Mouse (Mus musculus) WW6 (cell line): ENCODE measurements around the gene Snrk.

Experiments
- DNase-seq: peaks from one replicate; pipeline ENCODE4 v3.0.0-alpha.2; 2013; ENCODE audit warnings: low read depth, low spot score

Gene Snrk

GRCm38 (mm10) chr9:122107701-122108375 lies 9.2 kb upstream of the Snrk start:
- no peak for DNase-seq

GRCm38 (mm10) chr9:122109553-122110225 lies 7.4 kb upstream of the Snrk start:
- DNase-seq: no peak

GRCm38 (mm10) chr9:122110508-122110907 lies 6.6 kb upstream of the Snrk start:
- DNase-seq: no peak

- no peak for DNase-seq
These were observed 6.1 kb upstream of the Snrk start for GRCm38 (mm10) chr9:122110921-122111320.

- no peak for DNase-seq
These were observed 1.5 kb upstream of the Snrk start for GRCm38 (mm10) chr9:122115552-122115951.

GRCm38 (mm10) chr9:122116359-122116758 lies 707 bp upstream of the Snrk start:
- DNase-seq: no peak

GRCm38 (mm10) chr9:122117692-122118529 lies 845 bp downstream of the Snrk start:
- no peak for DNase-seq

GRCm38 (mm10) chr9:122120089-122120488 lies 3.0 kb downstream of the Snrk start:
- no peak for DNase-seq

- DNase-seq: no peak
These were observed 5.0 kb downstream of the Snrk start for GRCm38 (mm10) chr9:122122113-122122512.

- DNase-seq: no peak
These were observed 6.1 kb downstream of the Snrk start for GRCm38 (mm10) chr9:122123181-122123580.

- no peak for DNase-seq
These were observed 8.7 kb downstream of the Snrk start for GRCm38 (mm10) chr9:122125723-122126290.

GRCm38 (mm10) chr9:122126790-122127189 lies 9.7 kb downstream of the Snrk start:
- DNase-seq: no peak

GRCm38 (mm10) chr9:122127271-122127785 lies 10.3 kb downstream of the Snrk start:
- no peak for DNase-seq

- DNase-seq: no peak
These were observed 11.6 kb downstream of the Snrk start for GRCm38 (mm10) chr9:122128686-122129085.

- DNase-seq: no peak
These were observed 13.6 kb downstream of the Snrk start for GRCm38 (mm10) chr9:122130666-122131065.

- no peak for DNase-seq
These were observed 15.1 kb downstream of the Snrk start for GRCm38 (mm10) chr9:122132145-122132544.

GRCm38 (mm10) chr9:122135095-122135884 lies 18.2 kb downstream of the Snrk start:
- DNase-seq: no peak

GRCm38 (mm10) chr9:122135885-122136170 lies 18.8 kb downstream of the Snrk start:
- no peak for DNase-seq

- no peak for DNase-seq
These were observed 20.9 kb downstream of the Snrk start for GRCm38 (mm10) chr9:122137960-122138359.

GRCm38 (mm10) chr9:122138371-122139029 lies 21.4 kb downstream of the Snrk start:
- no peak for DNase-seq

GRCm38 (mm10) chr9:122139236-122139635 lies 22.2 kb downstream of the Snrk start:
- DNase-seq: no peak
